Mouse (Mus musculus): Measurements from ENCODE around the gene Tnfaip3. TPM values are rescaled to one million over a fixed set of nuclear protein-coding genes. Genes with fewer than 3 reads are reported as not detected.
A peak's percentile ranks its signal among the peaks of the same experiment; 100 is the strongest.

Gene Tnfaip3
- total and polyA plus RNA-seq, 2 experiments from 2014 or later: 1.4 to 3.6 TPM

- no peaks in the 10 kb centered on the region for H3K27me3 ChIP-seq (ENCODE audit: insufficient read depth, low read length)
- 91% methylated on average over 3 of the region's 3 CpGs for WGBS
- DNase-seq (ENCODE audit: low spot score) (no peak), ATAC-seq (ENCODE audit: low FRiP score) (no peak)
- TF ChIP-seq CTCF (IDR thresholded peaks at IDR 0.05): no peak
- no peak overlapping the region for H3K4me2 ChIP-seq (ENCODE audit: low read depth, low read length, poor library complexity, severe bottlenecking)
- no peaks in the 10 kb centered on the region for H3K4me1 ChIP-seq (ENCODE audit: insufficient read depth, low read length)
- no peaks in the 10 kb centered on the region for H3K9me3 ChIP-seq (ENCODE audit: low read length)
- H3K4me3 ChIP-seq (ENCODE audit: low read depth, low read length): no peak overlapping the region
- H3K27ac ChIP-seq (ENCODE audit: low read depth, low read length): no peak overlapping the region
- no peak overlapping the region for H3K9ac ChIP-seq (replicated peaks; ENCODE audit: low read length, poor library complexity, severe bottlenecking)
- H3K36me3 ChIP-seq (ENCODE audit: insufficient read depth, low read length): no peaks in the 10 kb centered on the region
Measured at GRCm38 (mm10) chr10:19061201-19061600, 45.7 kb upstream of the Tnfaip3 start.

GRCm38 (mm10) chr10:19053524-19053923 lies 38.1 kb upstream of the Tnfaip3 start:
- Histone ChIP-seq H3K4me3 (ENCODE audit: low read depth, low read length) (no peak overlapping the region), H3K4me2 (ENCODE audit: low read depth, low read length, poor library complexity, severe bottlenecking) (no peak overlapping the region), H3K4me1 (ENCODE audit: insufficient read depth, low read length) (no peaks in the 10 kb centered on the region), H3K27me3 (ENCODE audit: insufficient read depth, low read length) (no peaks in the 10 kb centered on the region), H3K36me3 (ENCODE audit: insufficient read depth, low read length) (no peaks in the 10 kb centered on the region), H3K9me3 (ENCODE audit: low read length) (no peaks in the 10 kb centered on the region), H3K27ac (ENCODE audit: low read depth, low read length) (no peak overlapping the region), H3K9ac (replicated peaks; ENCODE audit: low read length, poor library complexity, severe bottlenecking) (no peak overlapping the region)
- 54% methylated on average over 1 of the region's 1 CpGs for WGBS
- no peak for TF ChIP-seq CTCF (IDR thresholded peaks at IDR 0.05)
- no peak for ATAC-seq (ENCODE audit: low FRiP score)
- no peak for DNase-seq (ENCODE audit: low spot score)

GRCm38 (mm10) chr10:19045986-19046385 lies 30.5 kb upstream of the Tnfaip3 start:
- no peak for TF ChIP-seq CTCF (IDR thresholded peaks at IDR 0.05)
- H3K27me3 ChIP-seq (ENCODE audit: insufficient read depth, low read length): no peaks in the 10 kb centered on the region
- WGBS: 17% methylated on average over 2 of the region's 2 CpGs
- no peaks in the 10 kb centered on the region for H3K9me3 ChIP-seq (ENCODE audit: low read length)
- H3K27ac ChIP-seq (ENCODE audit: low read depth, low read length): no peak overlapping the region
- no peak overlapping the region for H3K4me2 ChIP-seq (ENCODE audit: low read depth, low read length, poor library complexity, severe bottlenecking)
- no peak for DNase-seq (ENCODE audit: low spot score)
- no peak overlapping the region for H3K4me3 ChIP-seq (ENCODE audit: low read depth, low read length)
- ATAC-seq (ENCODE audit: low FRiP score): no peak
- H3K36me3 ChIP-seq (ENCODE audit: insufficient read depth, low read length): no peaks in the 10 kb centered on the region
- no peaks in the 10 kb centered on the region for H3K4me1 ChIP-seq (ENCODE audit: insufficient read depth, low read length)
- H3K9ac ChIP-seq (replicated peaks; ENCODE audit: low read length, poor library complexity, severe bottlenecking): no peak overlapping the region

GRCm38 (mm10) chr10:19044765-19045516 lies 29.5 kb upstream of the Tnfaip3 start:
- no peak overlapping the region for H3K9ac ChIP-seq (replicated peaks; ENCODE audit: low read length, poor library complexity, severe bottlenecking)
- 90% methylated on average over 9 of the region's 9 CpGs for WGBS

GRCm38 (mm10) chr10:19043529-19044262 lies 28.2 kb upstream of the Tnfaip3 start:
- no peak overlapping the region for H3K4me3 ChIP-seq (ENCODE audit: low read depth, low read length)
- no peaks in the 10 kb centered on the region for H3K27me3 ChIP-seq (ENCODE audit: insufficient read depth, low read length)
- H3K4me2 ChIP-seq (ENCODE audit: low read depth, low read length, poor library complexity, severe bottlenecking): no peak overlapping the region
- TF ChIP-seq CTCF (IDR thresholded peaks at IDR 0.05): no peak
- no peaks in the 10 kb centered on the region for H3K4me1 ChIP-seq (ENCODE audit: insufficient read depth, low read length)
- 71% methylated on average over 4 of the region's 4 CpGs for WGBS
- no peaks in the 10 kb centered on the region for H3K36me3 ChIP-seq (ENCODE audit: insufficient read depth, low read length)
- H3K27ac ChIP-seq (ENCODE audit: low read depth, low read length): no peak overlapping the region
- H3K9me3 ChIP-seq (ENCODE audit: low read length): no peaks in the 10 kb centered on the region
- DNase-seq (ENCODE audit: low spot score): peak; percentile 29
- H3K9ac ChIP-seq (replicated peaks; ENCODE audit: low read length, poor library complexity, severe bottlenecking): no peak overlapping the region
- no peak for ATAC-seq (ENCODE audit: low FRiP score)

More at GRCm38 (mm10) chr10:19044765-19045516, 29.5 kb upstream of the Tnfaip3 start:
- no peak overlapping the region for H3K27ac ChIP-seq (ENCODE audit: low read depth, low read length)
- no peaks in the 10 kb centered on the region for H3K4me1 ChIP-seq (ENCODE audit: insufficient read depth, low read length)
- ATAC-seq (ENCODE audit: low FRiP score): no peak
- no peaks in the 10 kb centered on the region for H3K9me3 ChIP-seq (ENCODE audit: low read length)
- no peak for DNase-seq (ENCODE audit: low spot score)
- no peaks in the 10 kb centered on the region for H3K27me3 ChIP-seq (ENCODE audit: insufficient read depth, low read length)
- no peak overlapping the region for H3K4me3 ChIP-seq (ENCODE audit: low read depth, low read length)
- no peak for TF ChIP-seq CTCF (IDR thresholded peaks at IDR 0.05)
- no peak overlapping the region for H3K4me2 ChIP-seq (ENCODE audit: low read depth, low read length, poor library complexity, severe bottlenecking)
- no peaks in the 10 kb centered on the region for H3K36me3 ChIP-seq (ENCODE audit: insufficient read depth, low read length)

- TF ChIP-seq CTCF (IDR thresholded peaks at IDR 0.05): no peak
- H3K36me3 ChIP-seq (ENCODE audit: insufficient read depth, low read length): no peaks in the 10 kb centered on the region
- no peaks in the 10 kb centered on the region for H3K4me1 ChIP-seq (ENCODE audit: insufficient read depth, low read length)
- DNase-seq (ENCODE audit: low spot score): no peak
- WGBS: 95% methylated on average over 2 of the region's 2 CpGs
- no peak overlapping the region for H3K27ac ChIP-seq (ENCODE audit: low read depth, low read length)
- no peak overlapping the region for H3K4me2 ChIP-seq (ENCODE audit: low read depth, low read length, poor library complexity, severe bottlenecking)
- H3K9me3 ChIP-seq (ENCODE audit: low read length): no peaks in the 10 kb centered on the region
- ATAC-seq (ENCODE audit: low FRiP score): no peak
- no peaks in the 10 kb centered on the region for H3K27me3 ChIP-seq (ENCODE audit: insufficient read depth, low read length)
- H3K9ac ChIP-seq (replicated peaks; ENCODE audit: low read length, poor library complexity, severe bottlenecking): no peak overlapping the region
- no peak overlapping the region for H3K4me3 ChIP-seq (ENCODE audit: low read depth, low read length)
Measured at GRCm38 (mm10) chr10:19040147-19040546, 24.7 kb upstream of the Tnfaip3 start.
